Mouse (Mus musculus): ENCODE data around the gene Rnf151.

The Rnf151 gene

DNA sequence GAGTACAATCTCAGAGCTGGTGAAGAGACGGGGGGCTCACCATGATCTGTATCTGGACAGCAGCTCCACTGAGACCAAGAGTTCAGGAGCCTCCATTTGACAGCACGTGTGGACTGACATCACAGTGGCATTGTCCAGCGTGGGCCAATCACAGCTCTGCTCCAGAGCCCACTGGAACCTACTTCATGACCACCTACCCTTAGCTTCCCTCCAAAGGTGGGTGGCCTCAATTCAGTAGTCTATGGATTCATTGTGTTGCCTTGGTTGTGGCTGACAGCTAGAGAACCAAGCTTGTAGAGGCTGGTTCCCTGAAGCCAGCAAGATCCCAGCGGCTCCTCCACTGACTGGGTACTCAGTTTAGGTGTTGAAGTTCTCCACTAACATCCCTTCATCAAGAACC, at the start of gene Rnf151, which contains the start of gene Rps2:
TSS of gene Rnf151 (minus strand) at position 121 of the 400 bp plus-strand sequence.
TSS of gene Rps2 (plus strand) at position 174 of the 400 bp plus-strand sequence.
- DNase-seq (ENCODE audit: extremely low spot score, low read depth, low spot score), result no peak

DNA sequence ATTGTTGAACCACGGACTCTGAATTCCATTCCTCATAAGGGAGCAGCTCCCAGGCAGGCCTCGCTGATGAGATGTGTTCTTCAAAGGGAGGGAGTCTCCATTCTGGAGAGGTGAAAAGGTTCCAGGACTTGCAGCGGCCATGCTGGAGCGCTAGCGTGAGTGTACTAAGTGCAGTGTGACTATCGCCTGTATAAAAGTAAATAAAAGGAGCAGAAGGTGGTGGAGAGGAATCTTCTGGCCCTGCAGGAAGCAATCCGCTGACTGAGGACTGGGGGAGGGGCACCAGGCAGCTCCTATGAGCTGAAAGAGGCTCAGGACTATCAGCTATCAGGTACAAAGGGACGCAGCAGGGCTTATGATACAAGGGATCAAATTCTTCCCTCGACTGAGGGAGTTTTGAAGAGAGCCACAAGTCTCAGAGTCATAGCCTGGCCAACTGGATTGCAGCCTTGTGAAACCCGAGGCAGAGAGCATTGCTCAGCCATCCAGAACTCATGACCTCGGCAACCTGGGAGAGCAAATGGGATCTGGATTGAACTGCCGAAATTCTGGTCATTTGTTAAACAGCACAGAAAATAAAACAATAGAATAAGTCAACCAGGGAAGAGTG, 48.5 kb upstream of the Rnf151 start:
- no peak for DNase-seq (ENCODE audit: extremely low spot score, low read depth, low spot score)

DNA sequence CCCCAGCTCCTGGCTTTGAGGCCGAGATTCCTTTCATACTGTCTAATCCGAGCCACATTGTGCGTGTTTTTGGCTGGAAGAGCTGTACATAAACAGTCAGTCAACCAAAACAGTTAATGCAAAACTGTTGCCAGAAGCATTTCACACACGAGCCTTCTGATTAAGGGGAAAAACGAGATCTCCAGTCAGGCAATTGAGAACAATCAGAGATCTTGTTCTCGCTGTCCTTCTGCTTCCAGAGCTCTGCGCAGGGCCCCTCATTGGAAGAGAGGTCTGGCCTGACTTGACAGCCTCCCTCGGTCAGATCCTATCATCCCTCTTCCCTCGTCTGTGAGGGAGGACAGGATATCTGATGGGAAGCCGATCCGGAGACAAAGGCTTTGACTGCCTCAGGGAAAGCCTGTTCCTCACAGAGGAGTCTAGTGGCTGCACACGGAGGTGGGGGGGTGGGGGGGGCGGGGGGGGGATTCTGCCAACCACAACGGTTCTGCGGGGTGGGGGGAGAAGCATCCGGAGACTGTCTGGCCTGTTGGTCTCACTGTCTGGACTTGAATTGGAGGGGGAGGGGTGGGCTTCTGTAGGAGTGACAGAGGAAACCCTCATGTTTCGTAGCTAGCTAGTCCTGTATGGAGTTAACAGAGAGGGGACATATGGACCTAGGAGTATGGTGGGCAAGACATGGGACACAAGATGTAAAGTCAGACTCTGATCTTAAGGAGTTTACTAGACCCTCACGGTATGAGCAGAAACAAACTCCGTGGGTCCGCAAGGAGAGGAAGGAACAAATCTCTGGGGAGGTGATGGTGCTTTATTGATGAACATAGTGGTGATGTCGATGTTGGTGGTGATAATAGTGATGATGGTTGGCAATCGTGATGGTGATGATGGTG, 47.4 kb upstream of the Rnf151 start:
- no peak for DNase-seq (ENCODE audit: extremely low spot score, low read depth, low spot score)

GRCm38 (mm10) chr17:24761121-24761520, 43.3 kb upstream of the Rnf151 start:
- DNase-seq (ENCODE audit: extremely low spot score, low read depth, low spot score), result no peak

GRCm38 (mm10) chr17:24757394-24757793, 39.5 kb upstream of the Rnf151 start:
- DNase-seq (ENCODE audit: extremely low spot score, low read depth, low spot score), result no peak

DNA sequence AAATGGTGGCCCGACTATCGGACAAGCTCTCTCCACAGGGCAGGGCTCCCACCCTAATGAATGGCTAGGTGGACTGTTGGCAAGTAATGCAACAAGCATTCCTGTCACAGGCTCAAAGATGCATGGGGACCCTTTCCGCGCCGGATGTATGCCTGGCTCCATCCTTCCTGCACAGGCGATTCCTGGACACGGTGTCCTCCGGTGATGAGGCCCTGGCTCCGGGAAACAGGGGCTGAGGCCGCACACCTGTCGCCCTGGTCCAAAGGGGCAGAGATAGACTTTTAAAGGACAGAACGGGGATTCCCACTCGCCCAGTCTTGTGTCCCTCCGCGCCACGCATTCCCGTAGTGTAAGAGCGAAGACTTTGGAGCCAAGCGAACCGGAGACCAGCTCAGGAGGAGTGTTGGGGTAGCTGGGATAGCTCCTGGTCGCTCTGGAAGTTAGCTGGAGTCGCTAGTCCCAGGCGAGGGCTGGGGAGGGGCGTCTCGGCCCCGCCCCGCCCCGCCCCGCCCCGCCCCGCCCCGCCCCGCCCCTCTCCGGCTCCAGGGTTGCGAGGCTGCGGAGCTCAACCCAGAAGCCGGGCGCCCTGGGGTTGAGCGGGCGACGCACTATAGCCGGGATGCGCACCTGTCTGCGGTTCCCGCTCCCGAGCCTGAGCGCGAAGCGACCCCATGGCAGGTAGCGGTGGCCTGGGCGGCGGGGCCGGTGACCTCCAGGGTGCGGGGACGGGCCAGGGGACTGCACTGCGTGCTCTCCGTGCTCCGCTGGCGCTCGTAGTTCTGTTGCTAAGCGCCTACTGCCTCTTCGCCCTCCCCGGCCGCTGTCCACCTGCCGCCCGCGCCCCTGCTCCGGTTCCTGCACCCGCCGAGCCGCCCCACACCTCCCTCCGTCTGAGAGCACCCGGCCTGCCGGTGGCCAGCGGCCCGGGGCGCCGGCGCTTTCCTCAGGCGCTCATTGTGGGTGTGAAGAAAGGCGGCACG, 34.8 kb upstream of the Rnf151 start, which contains the start of gene Hs3st6:
TSS of gene Hs3st6 (plus strand) at position 574 of the 980 bp plus-strand sequence.
- DNase-seq (ENCODE audit: extremely low spot score, low read depth, low spot score), result no peak

GRCm38 (mm10) chr17:24751528-24751927, 33.7 kb upstream of the Rnf151 start:
- DNase-seq (ENCODE audit: extremely low spot score, low read depth, low spot score), result no peak

DNA sequence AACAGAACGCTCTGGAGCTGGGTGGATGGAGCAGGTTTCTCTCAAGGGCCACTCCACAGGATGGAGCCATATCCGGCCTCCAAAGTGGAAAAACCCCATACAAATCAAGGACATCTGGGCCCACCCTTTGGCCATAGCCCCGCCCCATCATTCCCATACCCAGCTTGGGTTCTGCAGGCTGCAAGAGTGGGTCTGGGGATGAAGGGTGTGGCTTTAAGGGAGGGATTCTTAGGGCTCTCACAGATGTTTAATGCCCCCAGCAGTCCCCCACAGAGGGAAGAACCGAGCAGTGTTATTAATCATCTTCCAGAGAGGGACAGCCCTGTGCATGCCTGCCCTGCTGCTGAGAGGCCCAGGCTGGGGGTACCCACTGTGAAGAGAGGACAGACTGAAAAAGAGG, 29.1 kb upstream of the Rnf151 start:
- DNase-seq (ENCODE audit: extremely low spot score, low read depth, low spot score), result no peak

GRCm38 (mm10) chr17:24745526-24746497, 27.9 kb upstream of the Rnf151 start:
- peak; percentile 89 for DNase-seq (ENCODE audit: extremely low spot score, low read depth, low spot score)

DNA sequence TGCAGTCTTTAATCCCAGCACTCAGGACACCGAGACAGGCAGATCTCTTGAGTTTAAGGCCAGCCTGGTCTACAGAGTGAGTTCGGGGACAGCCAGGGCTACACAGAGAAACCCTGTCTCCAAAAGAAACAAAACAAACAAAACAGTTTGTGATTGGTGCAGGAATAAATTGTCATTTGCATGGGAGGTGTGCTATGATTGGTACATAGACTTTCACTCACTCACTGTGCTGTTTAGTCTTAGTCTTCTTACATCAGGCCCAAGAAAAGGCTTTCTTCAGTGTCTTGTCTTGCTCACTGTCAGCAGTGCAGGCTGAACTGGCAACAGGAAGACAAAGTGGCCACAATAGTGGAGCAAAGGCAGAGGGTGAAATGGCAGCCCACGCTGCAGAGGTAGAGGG, 26.5 kb upstream of the Rnf151 start:
- DNase-seq (ENCODE audit: extremely low spot score, low read depth, low spot score), result no peak

DNA sequence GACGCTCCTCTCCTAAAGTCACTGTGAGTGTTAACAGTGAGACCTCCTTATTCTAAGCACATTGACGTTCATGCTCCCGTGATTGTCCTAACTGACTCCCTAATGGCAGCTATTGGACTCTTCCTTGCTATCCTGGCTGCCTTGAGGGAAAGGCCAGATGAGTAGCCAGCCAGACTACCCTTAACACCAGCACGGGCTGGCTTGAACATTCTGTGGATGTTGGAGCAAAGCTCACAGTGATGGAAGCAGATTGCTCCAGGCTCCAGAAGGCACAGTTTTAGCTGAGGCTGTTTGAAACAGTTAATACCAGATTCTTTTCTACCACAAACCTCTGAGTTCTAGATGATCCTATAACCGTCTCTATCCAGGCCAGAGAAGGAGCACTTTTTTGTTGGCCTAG, 26.0 kb upstream of the Rnf151 start:
- no peak for DNase-seq (ENCODE audit: extremely low spot score, low read depth, low spot score)

DNA sequence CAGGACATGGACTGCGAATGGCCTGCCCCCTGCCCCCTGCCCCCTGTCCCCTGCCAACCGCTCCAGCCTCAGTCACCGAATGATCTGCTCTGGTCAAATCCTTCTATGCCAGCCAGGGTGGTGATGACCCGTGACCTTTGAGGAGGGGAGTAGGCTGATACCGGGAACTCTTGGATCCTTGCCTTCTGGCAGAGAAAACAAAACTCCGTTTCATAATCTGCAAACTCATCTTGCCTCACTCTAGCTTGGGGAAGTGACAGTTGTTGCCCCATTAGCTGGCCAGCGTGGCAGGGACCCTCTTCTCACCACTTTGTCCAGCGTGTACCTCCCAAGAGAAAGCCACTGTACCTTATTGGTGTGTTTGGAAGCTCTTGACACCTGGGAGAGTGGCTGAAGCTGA, 24.4 kb upstream of the Rnf151 start:
- DNase-seq (ENCODE audit: extremely low spot score, low read depth, low spot score), result no peak

GRCm38 (mm10) chr17:24739926-24740325, 22.1 kb upstream of the Rnf151 start:
- DNase-seq (ENCODE audit: extremely low spot score, low read depth, low spot score), result no peak

DNA sequence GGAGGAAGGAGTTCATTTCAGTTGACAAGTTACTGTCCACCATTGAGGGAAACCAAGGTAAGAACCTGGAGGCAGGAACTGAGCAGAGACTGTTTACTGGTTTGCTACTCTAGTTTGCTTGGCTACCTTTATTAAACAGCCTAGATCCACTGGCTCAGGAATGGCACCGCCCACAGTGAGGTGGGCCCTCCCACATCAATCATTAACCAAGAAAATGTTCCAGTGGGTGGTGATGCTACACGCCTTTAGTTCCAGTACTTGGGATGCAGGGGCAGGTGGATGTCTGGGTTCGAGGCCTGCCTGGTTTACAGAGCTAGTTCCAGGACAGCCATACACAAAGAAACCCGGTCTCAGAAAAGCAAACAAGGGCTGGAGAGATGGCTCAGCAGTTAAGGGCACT, 20.4 kb upstream of the Rnf151 start:
- no peak for DNase-seq (ENCODE audit: extremely low spot score, low read depth, low spot score)

- DNase-seq (ENCODE audit: extremely low spot score, low read depth, low spot score), result no peak
These were observed 19.4 kb upstream of the Rnf151 start for GRCm38 (mm10) chr17:24737135-24737810.

DNA sequence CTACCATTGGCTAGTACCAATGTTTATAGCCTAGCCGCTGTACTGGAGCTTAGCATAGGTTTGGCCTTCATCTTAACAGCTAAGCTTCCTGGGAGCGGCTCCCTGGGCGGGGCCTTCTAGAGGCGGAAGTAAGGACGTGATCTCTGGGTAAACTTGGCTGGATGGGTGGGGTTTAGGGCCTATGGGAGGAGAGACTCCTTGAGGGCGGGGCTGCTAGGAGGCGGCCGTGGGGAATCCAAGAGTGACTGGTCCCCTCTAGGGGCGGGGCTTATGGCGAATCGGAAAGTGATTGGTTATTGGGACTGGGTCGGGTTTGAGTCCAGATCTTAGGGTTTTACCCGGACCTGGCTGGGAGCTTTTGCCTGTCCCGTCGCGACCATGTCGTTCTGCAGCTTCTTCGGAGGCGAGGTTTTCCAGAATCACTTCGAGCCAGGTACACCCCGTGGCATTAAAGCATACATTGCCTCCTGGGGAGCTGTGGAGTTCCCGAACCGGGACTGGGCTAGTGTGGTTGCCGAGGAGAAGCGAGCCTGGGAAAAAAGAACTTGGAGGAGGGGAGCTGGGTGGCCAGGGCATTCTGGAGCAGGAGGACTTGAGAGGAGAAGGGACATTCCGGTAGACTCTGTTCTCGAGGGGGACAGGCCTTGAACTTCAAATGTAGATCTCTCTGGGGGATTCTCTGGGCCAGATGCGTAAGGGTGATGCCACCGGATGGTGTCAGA, 18.6 kb upstream of the Rnf151 start, which contains the start of gene Msrb1:
TSS of gene Msrb1 (plus strand) at position 313 of the 722 bp plus-strand sequence.
- DNase-seq (ENCODE audit: extremely low spot score, low read depth, low spot score), result peak; percentile 74

DNA sequence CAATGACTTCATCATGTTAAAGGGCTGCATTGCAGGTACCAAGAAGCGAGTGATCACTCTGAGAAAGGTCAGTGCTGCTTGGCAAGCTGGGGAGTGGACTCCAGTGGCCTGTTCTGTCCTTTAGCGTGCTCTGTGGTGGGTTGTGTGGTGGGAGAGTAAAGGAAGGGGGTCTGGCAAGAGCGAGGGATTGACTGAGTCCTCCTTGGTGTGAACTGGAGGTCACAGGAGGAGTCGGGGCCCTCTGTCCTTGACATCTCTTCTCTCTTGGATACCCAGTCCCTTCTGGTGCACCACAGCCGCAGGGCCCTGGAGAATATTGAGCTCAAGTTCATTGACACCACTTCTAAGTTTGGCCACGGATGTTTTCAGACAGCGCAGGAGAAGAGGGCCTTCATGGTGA, 17.6 kb upstream of the Rnf151 start:
- DNase-seq (ENCODE audit: extremely low spot score, low read depth, low spot score), result no peak

DNA sequence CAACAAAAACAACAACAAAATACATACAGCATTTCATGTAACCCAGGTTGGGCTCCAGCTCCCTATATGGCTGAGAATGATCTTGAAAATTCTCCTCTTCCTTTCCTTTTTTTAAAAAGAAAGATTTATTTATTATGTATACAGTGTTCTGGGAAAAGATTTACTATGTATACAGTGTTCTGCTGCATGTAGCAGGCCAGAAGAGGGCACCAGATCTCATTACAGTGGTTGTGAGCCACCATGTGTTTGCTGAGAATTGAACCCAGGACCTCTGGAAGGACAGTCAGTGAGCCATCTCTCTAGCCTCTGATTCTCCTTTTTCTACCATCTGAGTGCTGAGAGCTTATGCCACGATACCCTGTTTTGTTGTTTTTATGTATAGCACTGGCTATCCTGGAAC, 16.6 kb upstream of the Rnf151 start:
- no peak for DNase-seq (ENCODE audit: extremely low spot score, low read depth, low spot score)
